Mouse (Mus musculus): ENCODE measurements around the gene Cacng8.

The Cacng8 gene

DNA sequence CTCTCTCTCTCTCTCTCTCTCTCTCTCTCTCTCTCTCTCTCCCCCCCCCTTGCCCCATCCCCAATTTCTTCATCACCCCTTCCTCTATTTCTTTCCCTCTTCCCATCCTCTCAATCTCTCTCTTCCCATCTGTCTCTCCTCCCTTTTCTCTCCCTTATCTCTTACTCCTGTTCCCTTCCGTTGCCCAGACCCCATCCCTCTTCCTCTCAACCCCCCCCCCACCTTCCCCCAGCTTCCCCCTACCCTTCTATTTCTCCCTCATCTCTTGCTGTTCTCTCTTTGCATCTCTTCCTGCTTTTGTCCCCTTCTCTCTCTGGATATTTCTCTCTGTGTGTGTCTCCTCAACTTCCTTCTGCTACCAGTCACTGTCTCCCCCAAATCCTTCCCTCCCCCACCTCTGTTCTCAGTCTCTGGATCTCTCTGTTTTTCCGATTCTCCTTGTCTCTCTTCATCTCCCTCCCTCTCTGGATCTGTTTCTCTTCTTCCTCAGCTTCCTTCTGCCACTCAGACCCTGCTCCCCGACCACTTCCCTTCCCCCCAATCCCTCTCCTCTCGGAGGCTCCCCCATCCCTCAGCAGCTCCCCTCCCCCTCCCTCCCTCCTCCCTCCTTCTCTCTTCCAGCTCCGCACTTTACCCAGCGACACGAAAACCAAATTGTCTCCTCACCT is at the start of gene Cacng8:
TSS of gene Cacng8 (plus strand) at position 271 of the 668 bp plus-strand sequence.
- no peak for DNase-seq

DNA sequence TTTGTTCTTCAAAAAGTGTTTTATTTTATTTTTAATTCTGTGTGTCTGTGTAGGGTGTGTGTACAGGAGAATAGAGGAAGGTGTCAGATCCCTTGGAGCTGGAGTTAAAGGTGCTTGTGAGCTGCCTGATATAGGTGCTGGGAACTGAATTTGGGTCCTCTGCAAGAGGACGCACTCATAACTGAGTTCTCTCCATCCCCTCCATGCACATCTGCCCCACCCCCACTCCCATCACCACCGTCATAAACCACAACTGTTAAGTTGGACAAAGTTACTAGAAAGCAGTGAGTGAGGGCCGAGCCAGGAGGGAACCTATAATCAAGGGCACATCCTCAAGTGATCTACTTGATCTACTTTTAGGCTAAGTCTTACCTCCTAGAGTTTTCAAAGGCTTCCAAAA is 46.6 kb upstream of the Cacng8 start:
- DNase-seq: no peak

DNA sequence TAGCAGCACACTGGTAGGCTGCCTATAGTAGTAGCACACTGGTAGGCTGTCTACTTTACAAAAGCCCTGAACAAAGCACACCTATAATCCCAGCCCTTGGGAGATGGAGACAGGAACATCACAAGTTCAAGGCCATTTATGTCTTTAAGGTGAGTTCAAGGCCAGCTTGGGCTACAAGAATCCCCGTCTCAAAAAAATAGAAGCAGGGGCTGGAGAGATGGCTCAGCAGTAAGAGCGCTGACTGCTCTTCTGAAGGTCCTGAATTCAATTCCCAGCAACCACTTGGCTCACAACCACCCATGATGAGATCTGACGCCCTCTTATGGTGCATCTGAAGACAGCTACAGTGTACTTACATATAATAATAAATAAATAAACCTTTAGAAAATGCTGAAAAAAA is 45.2 kb upstream of the Cacng8 start:
- DNase-seq: no peak

DNA sequence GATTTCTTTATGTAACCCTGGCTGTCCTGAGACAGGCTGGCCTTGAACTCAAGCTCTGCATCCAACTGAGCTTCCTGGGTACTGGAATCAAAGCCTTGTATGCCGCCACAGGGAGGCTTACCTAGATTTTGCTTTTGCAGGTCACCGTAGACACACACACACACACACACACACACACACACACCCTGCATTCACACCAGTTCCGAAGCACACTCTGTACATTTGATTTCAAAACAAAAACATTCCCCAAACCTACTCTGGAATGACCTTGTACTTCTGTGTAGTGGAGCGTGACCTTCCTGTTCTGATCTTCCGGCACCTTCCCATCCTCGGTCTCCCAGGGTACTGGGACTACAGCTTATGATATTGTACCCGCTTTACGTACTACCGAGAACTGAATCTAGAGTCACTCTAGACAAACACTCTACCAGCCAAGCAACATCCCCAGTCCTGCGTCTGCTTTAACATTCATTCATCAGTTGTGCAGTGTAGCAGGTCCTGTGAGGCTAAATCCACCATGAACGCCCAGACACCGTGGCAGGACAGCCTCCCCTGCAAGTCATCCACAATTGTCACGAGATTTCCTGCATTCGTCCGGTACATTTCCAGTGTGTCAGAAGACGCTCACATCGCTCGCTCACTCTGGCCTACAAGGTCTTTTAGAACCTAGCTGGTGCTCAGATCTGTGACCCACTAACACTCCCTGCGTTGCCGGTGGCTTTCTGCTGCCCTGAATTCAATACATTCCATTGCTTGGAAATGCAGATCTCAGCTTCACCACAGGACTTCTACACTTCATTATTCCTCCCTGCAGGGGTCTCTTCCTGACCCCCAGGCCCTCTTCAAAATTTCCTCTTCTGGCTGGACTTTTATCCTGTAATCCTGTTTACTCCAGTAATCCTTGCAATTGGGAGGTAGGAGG is 42.9 kb upstream of the Cacng8 start:
- no peak for DNase-seq

DNA sequence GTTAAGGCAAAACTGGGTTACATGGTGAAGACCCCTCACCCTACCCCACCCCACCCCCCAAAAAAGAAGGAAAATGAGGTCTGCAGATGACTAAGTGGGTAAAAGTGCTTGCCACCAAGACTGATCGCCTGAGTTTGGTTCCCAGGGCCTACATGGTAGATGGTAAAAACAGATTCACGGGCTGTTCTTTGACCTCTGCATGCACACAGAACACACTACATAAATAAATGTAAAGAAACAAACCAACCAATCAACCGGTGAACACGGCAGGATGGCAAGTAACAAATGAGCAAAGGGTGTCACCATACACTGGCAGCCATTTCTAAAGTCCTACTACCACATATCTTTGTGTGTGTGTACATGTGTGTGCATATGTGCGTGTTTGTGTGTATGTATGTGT is 42.2 kb upstream of the Cacng8 start:
- no peak for DNase-seq

DNA sequence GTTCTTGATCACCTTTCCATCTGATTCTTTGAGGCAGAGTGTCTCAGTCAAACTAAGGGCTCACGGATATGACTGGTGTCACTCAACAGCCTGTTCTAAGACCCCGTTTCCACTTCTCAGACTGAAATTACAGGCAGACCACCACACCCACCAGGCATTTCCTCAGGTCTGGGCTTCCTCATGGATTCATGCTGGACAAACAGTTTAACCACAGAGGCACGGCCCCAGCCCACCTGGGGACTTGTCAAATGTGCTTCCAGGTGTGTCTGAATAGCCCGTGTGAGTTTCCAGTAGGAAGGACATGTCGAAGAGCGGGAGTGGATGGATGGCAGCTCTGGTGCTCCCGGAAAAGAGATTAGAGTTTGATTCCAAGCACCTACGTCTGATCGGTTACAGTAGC is 40.7 kb upstream of the Cacng8 start:
- DNase-seq: no peak

DNA sequence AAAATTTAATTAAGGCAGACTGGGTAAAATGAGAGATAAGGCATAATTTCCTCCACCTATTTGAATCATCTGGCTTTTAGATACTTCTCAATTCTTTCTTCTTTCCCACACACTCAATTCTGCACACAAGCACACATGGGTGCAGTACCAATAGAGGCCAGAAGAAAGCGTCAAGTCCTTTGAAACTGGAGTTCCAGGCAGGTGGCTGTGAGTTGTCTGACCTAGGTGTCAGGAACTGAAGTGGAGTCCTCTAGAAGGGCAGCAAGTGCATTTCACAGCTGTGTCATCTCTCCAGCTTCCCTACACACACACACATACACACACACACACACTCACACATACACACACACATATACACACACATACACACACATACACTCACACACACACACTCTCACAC is 38.9 kb upstream of the Cacng8 start:
- no peak for DNase-seq

DNA sequence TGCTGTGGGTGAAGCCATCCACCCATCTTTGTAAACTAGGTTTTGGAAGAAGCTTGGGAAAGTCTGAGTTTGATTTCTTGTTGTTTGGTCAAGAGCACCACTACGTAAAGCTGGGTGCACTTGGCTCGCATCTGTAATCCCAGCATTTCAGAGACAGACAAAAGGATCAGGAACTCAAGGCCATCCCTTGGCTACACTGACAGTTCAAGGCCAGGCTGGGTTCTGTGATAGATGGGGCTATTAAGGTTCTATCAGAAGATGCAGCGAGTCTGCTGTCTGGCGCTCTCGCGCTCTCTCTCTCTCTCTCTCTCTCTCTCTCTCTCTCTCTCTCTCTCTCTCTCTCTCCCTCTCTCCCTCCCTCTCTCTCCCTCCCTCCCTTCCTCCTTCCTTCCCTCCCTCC is 35.6 kb upstream of the Cacng8 start:
- DNase-seq: no peak

DNA sequence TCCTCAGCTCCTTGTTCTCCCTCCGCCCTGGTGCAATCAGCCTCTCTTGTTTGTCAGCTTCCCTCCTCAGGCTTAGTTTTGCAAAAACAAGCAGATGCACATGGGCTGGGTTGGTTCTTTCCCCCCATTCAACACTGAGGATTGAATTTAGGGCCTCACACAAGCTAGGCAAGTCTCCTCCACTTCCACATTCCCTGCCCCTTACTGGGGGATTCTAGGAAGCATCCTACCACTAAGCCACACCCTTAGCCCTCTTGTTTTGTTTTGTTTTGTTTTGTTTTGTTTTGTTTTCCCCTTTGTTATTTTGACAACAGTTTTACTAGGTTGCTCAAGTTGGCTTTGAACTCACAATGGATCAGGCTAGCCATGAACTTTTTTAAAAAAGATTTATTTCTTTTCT is 29.8 kb upstream of the Cacng8 start:
- no peak for DNase-seq

DNA sequence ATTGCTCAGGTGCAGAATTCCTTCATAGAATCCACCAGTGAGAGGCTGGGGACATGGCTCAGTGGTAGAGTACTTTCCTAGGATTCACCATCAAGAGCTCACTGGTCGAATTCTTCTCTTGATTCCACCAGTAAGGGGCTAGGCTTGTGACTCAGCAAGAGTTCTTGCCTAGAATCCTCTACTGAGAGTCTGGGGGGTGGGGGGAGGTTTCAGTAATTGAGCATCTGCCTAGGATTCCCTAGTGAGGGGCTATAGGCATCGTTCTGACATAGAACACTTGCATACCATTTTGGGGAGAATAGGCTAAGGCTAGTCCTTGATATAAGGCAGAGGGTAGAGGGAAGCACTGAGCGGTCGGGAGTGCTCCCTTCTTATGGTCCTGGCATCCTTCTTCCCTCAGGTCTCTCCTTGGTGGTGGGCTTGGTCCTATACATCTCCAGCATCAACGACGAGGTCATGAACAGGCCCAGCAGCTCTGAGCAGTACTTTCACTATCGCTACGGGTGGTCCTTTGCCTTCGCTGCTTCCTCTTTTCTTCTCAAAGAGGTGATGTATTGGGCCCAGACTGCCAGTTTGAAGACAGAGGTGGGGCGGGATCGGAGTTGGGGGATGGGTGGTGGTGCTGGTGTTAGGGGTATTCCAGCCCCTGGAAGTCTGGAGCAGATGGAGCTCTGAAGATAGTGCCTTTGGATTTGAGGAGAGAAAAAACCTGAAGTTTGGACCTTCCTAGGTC is 24.8 kb upstream of the Cacng8 start:
- DNase-seq: no peak

DNA sequence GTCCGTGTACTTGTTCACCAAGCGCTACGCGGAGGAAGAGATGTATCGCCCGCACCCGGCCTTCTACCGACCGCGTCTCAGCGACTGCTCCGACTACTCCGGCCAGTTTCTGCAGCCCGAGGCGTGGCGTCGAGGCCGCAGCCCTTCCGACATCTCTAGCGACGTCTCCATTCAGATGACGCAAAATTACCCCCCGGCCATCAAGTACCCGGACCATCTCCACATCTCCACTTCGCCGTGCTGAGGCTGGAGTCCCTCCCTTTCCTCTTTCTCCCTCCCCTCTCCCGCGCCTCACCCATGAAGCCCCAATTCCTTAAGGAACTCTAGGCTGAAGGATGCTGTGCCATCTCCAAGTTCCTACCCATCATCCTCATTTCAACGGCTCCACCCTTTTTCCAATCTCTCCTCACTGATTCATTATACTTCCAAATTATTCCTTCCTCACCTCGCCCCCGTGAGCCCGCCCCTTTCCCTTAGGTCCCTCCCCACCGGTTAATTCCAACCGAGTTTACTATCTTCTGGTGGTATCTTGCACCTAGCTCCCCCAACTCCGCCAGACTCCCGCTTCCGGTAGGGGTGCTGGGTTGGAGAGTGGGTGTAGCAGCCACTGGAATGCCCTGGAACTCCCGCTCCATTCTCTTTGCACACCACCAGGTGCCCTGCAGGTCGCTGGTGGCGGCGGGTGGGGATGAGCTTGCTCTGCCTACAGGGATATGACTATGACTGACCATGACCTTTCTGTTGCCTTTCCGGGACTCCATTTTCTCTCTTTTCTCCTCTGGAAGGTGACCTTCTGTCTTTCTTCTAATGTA is 23.6 kb upstream of the Cacng8 start:
- DNase-seq: no peak

DNA sequence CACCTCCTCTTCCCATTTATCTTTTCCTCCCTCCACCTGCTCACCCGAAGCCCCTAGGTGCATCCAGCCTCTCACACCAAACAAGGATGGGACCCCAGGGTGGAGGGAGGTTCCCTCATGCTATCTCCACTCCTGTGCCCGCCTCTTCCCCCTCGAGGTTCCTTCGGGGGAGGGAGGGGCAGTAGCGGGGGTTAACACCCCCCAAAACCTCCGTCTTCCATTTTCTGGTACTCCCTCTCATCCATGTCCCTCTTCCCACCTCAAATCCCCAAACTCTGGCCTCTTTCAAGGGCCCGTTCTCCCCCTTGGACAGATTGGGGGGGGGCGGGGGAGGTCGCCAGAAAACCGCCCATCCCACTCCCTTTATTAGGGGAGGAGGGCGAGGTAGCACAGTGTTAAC is 22.9 kb upstream of the Cacng8 start:
- no peak for DNase-seq

DNA sequence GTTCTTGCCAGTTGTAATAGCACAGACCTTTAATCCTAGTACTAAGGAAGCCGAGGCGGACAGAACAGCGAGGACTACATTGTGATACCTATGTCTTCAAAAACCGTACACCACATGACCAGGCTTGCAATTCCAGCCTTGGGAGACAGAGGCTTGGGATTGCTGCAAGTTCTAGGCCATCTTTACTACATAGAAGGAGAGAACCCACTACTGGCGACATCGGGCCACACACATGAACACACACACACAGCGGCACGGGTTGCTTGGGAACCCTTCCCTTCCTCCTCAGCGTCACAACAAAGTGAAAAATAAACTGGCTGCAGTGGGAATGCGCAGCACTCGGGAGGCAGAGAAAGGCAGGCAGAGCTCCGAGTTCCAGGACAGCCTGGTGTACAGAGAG is 22.2 kb upstream of the Cacng8 start:
- no peak for DNase-seq

DNA sequence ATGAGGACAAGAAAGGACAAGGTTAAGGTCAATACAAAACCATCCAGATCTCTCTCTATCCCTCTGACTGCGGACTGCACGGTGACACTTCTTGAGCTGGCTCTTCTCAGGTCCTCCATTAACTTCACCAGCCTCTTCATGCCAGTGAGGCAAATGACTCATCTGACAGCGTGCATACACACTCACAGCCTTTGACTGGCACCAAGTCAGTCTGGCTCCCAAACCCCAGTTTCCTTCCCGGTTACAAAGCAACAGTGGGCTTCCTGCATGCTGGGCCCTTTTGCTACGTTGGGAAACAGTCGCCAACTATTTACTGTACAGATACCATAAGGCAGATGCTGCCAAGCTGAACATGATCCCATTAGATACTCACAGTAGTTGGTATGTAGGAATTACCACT is 21.3 kb upstream of the Cacng8 start:
- no peak for DNase-seq

DNA sequence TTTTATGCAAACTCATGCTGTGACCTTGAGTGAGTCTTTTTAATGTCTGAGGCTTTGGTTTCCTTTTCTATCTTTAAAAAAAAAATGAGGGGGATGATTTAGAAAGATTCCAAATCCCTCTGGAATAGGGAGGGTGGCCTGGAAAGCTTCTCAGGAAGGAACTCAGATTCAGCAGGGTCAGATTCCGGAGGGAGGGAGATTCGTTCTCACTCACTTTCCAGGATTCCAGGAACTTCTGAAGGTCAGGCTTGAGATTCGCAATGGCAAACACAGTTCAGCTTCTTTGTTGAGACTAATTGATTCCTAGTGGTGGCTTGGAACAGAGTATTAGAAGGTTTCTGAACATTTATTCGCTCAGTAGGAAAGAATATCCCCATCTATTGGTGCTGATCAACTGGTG is 20.1 kb upstream of the Cacng8 start:
- no peak for DNase-seq

DNA sequence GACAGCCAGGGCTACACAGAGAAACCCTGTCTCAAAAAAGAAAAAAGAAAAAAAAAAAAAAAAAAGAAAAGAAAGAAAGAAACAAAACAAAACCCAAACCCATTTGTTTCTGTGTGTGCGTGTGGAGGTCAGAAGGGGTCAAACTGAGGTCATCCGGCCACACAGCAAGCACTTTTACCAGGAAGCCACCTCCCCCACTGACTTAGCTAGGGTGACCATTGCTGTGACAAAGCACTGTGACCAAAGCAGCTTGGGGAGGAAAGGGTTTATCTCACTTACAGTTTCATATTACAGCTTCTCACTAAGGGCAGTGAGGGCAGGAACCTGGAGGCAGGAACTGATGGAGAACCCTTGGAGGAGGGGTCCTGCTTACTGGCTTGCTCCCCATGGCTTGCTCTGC is 18.1 kb upstream of the Cacng8 start:
- DNase-seq: no peak

DNA sequence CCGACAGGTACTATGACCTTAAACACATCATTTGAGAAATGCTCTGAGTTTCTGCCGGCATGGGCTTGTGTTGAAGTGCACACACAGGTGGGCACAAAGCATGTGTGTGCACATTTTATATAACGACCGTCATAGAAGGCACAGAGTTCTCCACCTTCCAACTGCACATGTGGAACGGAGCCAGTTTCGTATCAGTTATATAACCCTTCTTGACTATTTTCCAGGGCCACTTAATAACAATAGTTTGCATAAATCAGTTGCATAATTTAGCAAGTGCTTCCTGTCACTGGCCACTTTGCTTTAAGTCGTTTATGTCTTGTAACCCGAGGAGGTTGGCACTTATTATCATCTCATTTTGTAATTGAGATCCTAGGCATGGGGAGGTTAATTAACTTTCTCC is 16.7 kb upstream of the Cacng8 start:
- DNase-seq: no peak

DNA sequence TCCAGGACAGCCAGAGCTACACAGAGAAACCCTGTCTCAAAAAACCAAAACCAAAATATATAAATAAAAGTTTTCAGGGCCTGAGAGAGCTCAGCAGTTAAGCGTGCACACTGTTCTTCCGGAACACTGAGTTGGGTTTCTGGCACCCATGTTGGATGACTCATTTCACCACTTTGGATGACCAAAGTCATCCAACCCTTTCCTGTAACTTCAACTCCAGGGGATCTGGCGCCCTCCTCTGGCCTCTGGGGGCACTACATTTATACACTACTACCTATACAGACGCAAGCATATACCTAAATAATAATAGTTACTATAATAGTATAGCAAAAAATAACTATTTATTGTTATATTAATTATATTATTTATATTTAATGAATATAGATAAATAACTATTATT is 13.7 kb upstream of the Cacng8 start:
- peak; percentile 55 for DNase-seq

DNA sequence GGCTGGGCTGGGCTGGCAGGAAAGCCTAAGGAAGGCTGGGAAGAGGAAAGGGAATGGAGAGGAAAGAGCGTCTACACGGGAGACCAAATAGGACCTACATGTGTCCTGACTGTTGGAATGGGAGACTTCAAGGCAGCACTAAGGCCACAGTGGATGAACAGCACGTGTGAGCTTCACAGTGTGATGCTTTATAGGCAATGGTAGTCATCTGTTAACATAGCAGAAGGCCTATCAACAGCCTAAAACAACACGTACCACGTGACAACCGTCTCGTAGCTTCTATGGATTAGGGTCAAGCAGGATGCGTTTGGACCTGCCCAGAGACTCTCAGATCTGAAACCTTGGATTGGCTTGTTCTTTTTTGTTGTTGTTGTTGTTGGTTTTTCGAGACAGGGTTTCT is 8.4 kb upstream of the Cacng8 start:
- DNase-seq: no peak

DNA sequence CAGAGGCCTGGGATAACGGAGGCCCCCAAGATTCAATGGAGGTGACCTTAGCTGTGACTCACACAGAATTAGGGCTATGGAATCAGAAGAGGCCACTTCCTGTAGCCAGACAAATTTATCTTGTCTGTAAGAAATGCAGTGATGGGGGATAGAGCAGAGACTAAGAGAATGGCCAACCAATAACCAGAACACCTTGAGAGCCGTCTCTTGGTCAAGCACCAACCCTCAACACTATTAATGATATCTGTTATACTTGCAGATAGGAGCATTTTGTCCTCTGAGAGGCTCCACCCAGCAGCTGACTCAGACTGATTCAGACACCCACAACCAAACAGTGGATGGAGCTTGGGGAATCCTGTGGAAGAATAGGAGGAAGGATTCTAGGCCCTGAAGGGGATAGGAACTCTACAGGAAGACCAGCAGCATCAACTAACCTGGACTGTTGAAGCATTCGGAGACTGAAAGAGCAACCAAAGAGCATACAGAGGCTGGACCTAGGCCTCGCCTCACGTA is 5.6 kb upstream of the Cacng8 start:
- no peak for DNase-seq

DNA sequence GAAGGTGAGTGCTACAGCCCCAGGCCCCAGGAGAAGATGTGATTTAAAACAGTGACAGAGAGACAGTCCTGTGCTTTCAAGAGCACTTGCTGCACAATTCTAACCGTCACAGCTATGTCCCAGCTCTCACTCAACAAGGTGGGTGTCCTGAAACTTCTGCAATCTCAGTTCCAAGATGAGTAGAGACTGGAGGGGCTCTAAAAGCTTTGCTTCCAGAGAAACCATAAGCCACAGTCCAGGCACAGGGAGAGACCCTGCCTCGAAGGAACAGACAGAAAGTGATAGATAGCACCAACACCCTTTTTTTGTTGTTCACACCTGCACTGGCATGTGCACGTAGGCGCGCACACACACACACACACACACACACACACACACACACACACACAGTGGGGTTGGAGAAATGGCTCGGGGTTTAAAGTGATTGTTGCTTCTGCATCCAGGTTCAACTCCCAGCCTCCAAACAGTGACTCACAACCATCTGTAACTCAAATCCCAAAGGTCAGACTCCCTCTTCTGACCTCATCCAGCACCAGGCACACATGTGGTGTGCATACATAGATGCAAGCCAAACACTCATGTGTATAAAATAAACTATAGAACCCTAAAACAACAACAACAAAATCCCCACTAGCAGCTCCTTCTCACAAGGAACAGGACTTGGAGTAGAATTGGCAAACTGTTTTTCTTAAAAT is 4.3 kb upstream of the Cacng8 start:
- DNase-seq: no peak

DNA sequence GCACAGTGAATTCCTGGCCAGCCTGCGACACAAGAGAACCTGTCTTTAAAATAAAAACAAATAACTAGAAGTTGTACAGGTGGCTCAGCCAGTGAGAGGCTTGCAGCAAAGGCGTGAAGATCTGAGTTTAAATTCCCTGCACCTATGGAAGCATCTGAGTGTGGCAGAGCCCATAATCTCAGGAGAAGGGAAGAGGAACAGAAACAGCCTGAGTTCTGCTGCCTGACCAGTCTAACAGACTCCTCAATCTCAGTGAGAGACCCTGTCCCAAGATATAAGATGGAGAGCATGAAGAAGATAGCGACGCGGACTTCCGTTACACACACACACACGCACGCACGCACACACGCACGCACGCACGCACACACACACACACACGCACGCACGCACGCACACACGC is 2.7 kb upstream of the Cacng8 start:
- no peak for DNase-seq
